Mouse (Mus musculus): Measurements from ENCODE around the gene Zfp978. TPM values are rescaled to one million over a fixed set of nuclear protein-coding genes. Genes with fewer than 3 reads are reported as not detected.

The Zfp978 gene
- total and polyA plus RNA-seq, 3 experiments = 0.28 to 0.58 TPM; not detected in 1

DNA sequence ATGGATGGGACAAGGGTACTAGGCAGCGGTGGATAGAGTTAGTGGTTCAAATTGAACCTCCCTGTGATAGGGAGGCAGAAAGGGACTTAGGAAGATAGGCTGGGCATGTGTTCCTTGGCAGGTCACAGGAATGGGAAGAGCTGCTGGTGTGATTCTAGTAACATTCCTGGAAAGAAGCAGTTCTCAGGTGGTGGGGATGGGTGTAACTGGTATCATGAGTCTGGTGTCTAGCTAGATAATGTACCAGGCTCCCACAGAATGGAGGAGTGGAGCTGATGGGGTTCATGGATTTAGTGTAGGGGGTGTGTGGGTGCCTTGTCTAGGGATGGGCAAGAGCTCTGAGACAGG lies 71.3 kb downstream of the Zfp978 start:
- Histone ChIP-seq H3K9ac (ENCODE audit: control insufficient read depth, low read depth, low read length, poor library complexity, severe bottlenecking) (no peak overlapping the region), H3K79me2 (ENCODE audit: control insufficient read depth, insufficient read depth, low read length, poor library complexity) (no peaks in the 10 kb centered on the region), H3K27ac (ENCODE audit: control insufficient read depth, low read depth, low read length) (no peak overlapping the region), H3K9me3 (replicated peaks; ENCODE audit: insufficient read depth, low read length) (no peaks in the 10 kb centered on the region), H3K4me3 (ENCODE audit: control insufficient read depth in 1 of 2, insufficient read depth in 1 of 2, low read depth in 2 of 2, low read length in 2 of 2) (no peak overlapping the region), H3K27me3 (ENCODE audit: control insufficient read depth in 1 of 2, insufficient read depth in 2 of 2, low read length in 2 of 2) (no peaks in the 10 kb centered on the region; a peak in 1 of 4 replicates), H3K36me3 (ENCODE audit: control insufficient read depth in 1 of 2, insufficient read depth in 2 of 2, low read length in 2 of 2) (no peaks in the 10 kb centered on the region), H3K4me1 (ENCODE audit: control insufficient read depth in 1 of 2, insufficient read depth in 2 of 2, low read length in 2 of 2) (no peaks in the 10 kb centered on the region)
- DNase-seq (ENCODE audit: low read depth, low spot score) = no peak
- TF ChIP-seq SIN3A (IDR thresholded peaks at IDR 0.05; ENCODE audit: low read length) (no peak), UBTF (IDR thresholded peaks at IDR 0.05; ENCODE audit: borderline replicate concordance, insufficient read depth, low read depth, low read length) (no peak), MAX (IDR thresholded peaks at IDR 0.05; ENCODE audit: low read length) (no peak), ELF1 (IDR thresholded peaks at IDR 0.05; ENCODE audit: low read depth, low read length) (no peak), CHD1 (IDR thresholded peaks at IDR 0.05; ENCODE audit: low read depth, low read length) (no peak), ZC3H11A (IDR thresholded peaks at IDR 0.05; ENCODE audit: low read depth, low read length) (no peak), MYB (IDR thresholded peaks at IDR 0.05; ENCODE audit: low read depth, low read length) (no peak), E2F4 (IDR thresholded peaks at IDR 0.05; ENCODE audit: borderline replicate concordance, low read depth, low read length) (no peak), USF2 (IDR thresholded peaks at IDR 0.05; ENCODE audit: borderline replicate concordance in 1 of 2, insufficient read depth in 1 of 2, low read depth in 1 of 2, low read length in 2 of 2) (no peak), POLR2AphosphoS2 (IDR thresholded peaks at IDR 0.05; ENCODE audit: low read length) (no peak), MXI1 (IDR thresholded peaks at IDR 0.05; ENCODE audit: low read depth, low read length) (no peak), CHD2 (IDR thresholded peaks at IDR 0.05; ENCODE audit: low read length) (no peak), EP300 (IDR thresholded peaks at IDR 0.05; ENCODE audit: low read depth in 1 of 2, low read length in 2 of 2) (no peak), MYC (IDR thresholded peaks at IDR 0.05; ENCODE audit: low read depth, low read length) (no peak), ZMIZ1 (IDR thresholded peaks at IDR 0.05; ENCODE audit: low read depth, low read length) (no peak), TBP (IDR thresholded peaks at IDR 0.05; ENCODE audit: low read depth, low read length) (no peak), HCFC1 (IDR thresholded peaks at IDR 0.05; ENCODE audit: low read depth, low read length) (no peak), TCF12 (IDR thresholded peaks at IDR 0.05; ENCODE audit: low read depth, low read length) (no peak), SMC3 (IDR thresholded peaks at IDR 0.05; ENCODE audit: low read depth, low read length) (no peak), NELFE (IDR thresholded peaks at IDR 0.05; ENCODE audit: low read depth, low read length) (no peak)

DNA sequence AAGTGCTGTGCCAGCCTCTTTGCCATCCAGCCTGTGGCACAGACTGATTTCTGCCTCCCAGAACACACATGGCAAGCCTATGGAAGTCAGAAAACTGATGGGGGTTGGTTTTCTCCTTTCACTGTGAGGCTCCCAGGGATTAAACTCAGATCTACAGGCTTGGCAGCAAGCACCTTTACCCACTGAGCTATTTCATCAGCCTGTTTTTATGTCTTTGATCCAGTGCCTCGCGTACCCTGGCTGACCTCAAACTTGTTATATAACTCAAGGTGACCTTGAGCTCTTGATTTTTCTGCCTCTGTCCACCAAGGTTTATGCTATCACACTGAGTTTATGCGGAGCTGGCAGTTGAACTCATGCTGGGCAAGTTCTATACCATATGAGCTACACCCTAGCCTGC lies 71.9 kb downstream of the Zfp978 start:
- Histone ChIP-seq H3K4me1 (ENCODE audit: control insufficient read depth in 1 of 2, insufficient read depth in 2 of 2, low read length in 2 of 2) (no peaks in the 10 kb centered on the region), H3K9me3 (replicated peaks; ENCODE audit: insufficient read depth, low read length) (no peaks in the 10 kb centered on the region), H3K79me2 (ENCODE audit: control insufficient read depth, insufficient read depth, low read length, poor library complexity) (no peaks in the 10 kb centered on the region), H3K9ac (ENCODE audit: control insufficient read depth, low read depth, low read length, poor library complexity, severe bottlenecking) (no peak overlapping the region), H3K27me3 (ENCODE audit: control insufficient read depth in 1 of 2, insufficient read depth in 2 of 2, low read length in 2 of 2) (no peaks in the 10 kb centered on the region; a peak in 1 of 4 replicates), H3K36me3 (ENCODE audit: control insufficient read depth in 1 of 2, insufficient read depth in 2 of 2, low read length in 2 of 2) (no peaks in the 10 kb centered on the region), H3K4me3 (ENCODE audit: control insufficient read depth in 1 of 2, insufficient read depth in 1 of 2, low read depth in 2 of 2, low read length in 2 of 2) (no peak overlapping the region), H3K27ac (ENCODE audit: control insufficient read depth, low read depth, low read length) (no peak overlapping the region)
- no peak for DNase-seq (ENCODE audit: low read depth, low spot score)
- TF ChIP-seq HCFC1 (IDR thresholded peaks at IDR 0.05; ENCODE audit: low read depth, low read length) (no peak), ZC3H11A (IDR thresholded peaks at IDR 0.05; ENCODE audit: low read depth, low read length) (no peak), BHLHE40 (IDR thresholded peaks at IDR 0.05; ENCODE audit: borderline replicate concordance, low read depth, low read length) (no peak), UBTF (IDR thresholded peaks at IDR 0.05; ENCODE audit: borderline replicate concordance, insufficient read depth, low read depth, low read length) (no peak), ELF1 (IDR thresholded peaks at IDR 0.05; ENCODE audit: low read depth, low read length) (no peak), USF2 (IDR thresholded peaks at IDR 0.05; ENCODE audit: borderline replicate concordance in 1 of 2, insufficient read depth in 1 of 2, low read depth in 1 of 2, low read length in 2 of 2) (no peak), TAL1 (IDR thresholded peaks at IDR 0.05; ENCODE audit: low read length) (no peak), KAT2A (conservative IDR thresholded peaks at IDR 0.05; ENCODE audit: low read depth, low read length) (no peak), JUND (IDR thresholded peaks at IDR 0.05; ENCODE audit: low read depth, low read length) (no peak), MAZ (IDR thresholded peaks at IDR 0.05; ENCODE audit: low read depth, low read length) (no peak), MEF2A (IDR thresholded peaks at IDR 0.05; ENCODE audit: extremely low read depth, insufficient replicate concordance, low read depth, low read length, poor library complexity, severe bottlenecking) (no peak), MAFK (IDR thresholded peaks at IDR 0.05; ENCODE audit: borderline replicate concordance, low read depth, low read length) (no peak), CHD1 (IDR thresholded peaks at IDR 0.05; ENCODE audit: low read depth, low read length) (no peak), TCF12 (IDR thresholded peaks at IDR 0.05; ENCODE audit: low read depth, low read length) (no peak), ZNF384 (IDR thresholded peaks at IDR 0.05; ENCODE audit: low read depth, low read length) (no peak), POLR2AphosphoS2 (IDR thresholded peaks at IDR 0.05; ENCODE audit: low read length) (no peak), E2F4 (IDR thresholded peaks at IDR 0.05; ENCODE audit: borderline replicate concordance, low read depth, low read length) (no peak)
